Mouse (Mus musculus) heart, adult 2 months (tissue): ENCODE measurements around the gene Trmt61a. TPM values are rescaled to one million over a fixed set of nuclear protein-coding genes. Genes with fewer than 3 reads are reported as not detected.

Experiments used
- DNase-seq, 2 experiments: peaks; one replicate each; pipeline ENCODE4 v3.0.0; 2021
- H3K27ac ChIP-seq: fragments of 200-600 bp; 2 replicates; pipeline ENCODE4 v1.8.1; 2022
- H3K27me3 ChIP-seq: fragments of 200-500 bp; 2 replicates; pipeline ENCODE4 v1.6.1; 2012; ENCODE audit warnings: mild to moderate bottlenecking, low read length, inconsistent platforms, mixed read lengths; ENCODE audit not compliant: control insufficient read depth, insufficient read depth
- H3K36me3 ChIP-seq: fragments of 200-500 bp; 2 replicates; pipeline ENCODE4 v1.6.1; 2012; ENCODE audit warnings: low read length, inconsistent platforms; ENCODE audit not compliant: control insufficient read depth, insufficient read depth
- H3K4me1 ChIP-seq: fragments of 200-500 bp; 2 replicates; pipeline ENCODE4 v1.6.1; 2011; ENCODE audit warnings: low read length; ENCODE audit not compliant: control insufficient read depth, insufficient read depth
- H3K4me3 ChIP-seq: fragments of 200-600 bp; 2 replicates; pipeline ENCODE4 v1.8.1; 2022
- H3K79me2 ChIP-seq: fragments of 200-500 bp; replicated peaks from 2 replicates; pipeline ENCODE4 v1.6.1; 2012; ENCODE audit warnings: mild to moderate bottlenecking, inconsistent platforms, low read length, moderate library complexity, mixed read lengths; ENCODE audit not compliant: control insufficient read depth, insufficient read depth
- H3K9ac ChIP-seq: fragments of 200-500 bp; 2 replicates; pipeline ENCODE4 v1.6.1; 2012; ENCODE audit warnings: low read depth, mild to moderate bottlenecking, control low read depth, inconsistent platforms, low read length, mixed read lengths
- CTCF ChIP-seq: fragments of 200-600 bp; IDR thresholded peaks from 2 replicates; pipeline ENCODE4 v1.8.1; 2022; ENCODE audit warnings: antibody characterized with exemption, mild to moderate bottlenecking, moderate library complexity
- EP300 ChIP-seq: fragments of 200-500 bp; IDR thresholded peaks from 2 replicates; pipeline ENCODE4 v1.6.1; 2011; ENCODE audit warnings: low read depth, low read length, control low read depth; ENCODE audit not compliant: insufficient read depth
- POLR2A ChIP-seq: fragments of 200-500 bp; IDR thresholded peaks from 2 replicates; pipeline ENCODE4 v1.6.1; 2011; ENCODE audit warnings: mild to moderate bottlenecking, low read depth, low read length, control low read depth; ENCODE audit not compliant: insufficient read depth
- WGBS: fragments of 180-500 bp; shearing (Covaris S2); methylation state at CpG from one replicate; pipeline ENCODE4 v1.1.7; 2018; 5-methylcytosine and 5-hydroxymethylcytosine counted together
- intact Hi-C: fragments of 180-260 bp; cut with DNase I; formaldehyde crosslinking; loops from one replicate; pipeline ENCODE4 v1.15.1; 2025
- polyA plus RNA-seq: library from polyadenylated mRNA; depleted of rRNA; stranded (reverse); fragments of >200 nt; gene quantifications from 2 replicates; pipeline ENCODE4 v1.2.3, GENCODE M21; 2012
- total RNA-seq, 2 experiments: library from RNA; stranded (reverse); gene quantifications; 2 replicates each; pipeline ENCODE4 v1.2.3; 2021

Trmt61a gene
- total and polyA plus RNA-seq, 3 experiments: 4.5 to 11.8 (median 5.4) TPM

GRCm38 (mm10) chr12:111703301-111703700 is 25.4 kb downstream of the Trmt61a start:
- Histone ChIP-seq H3K79me2 (no peaks in the 10 kb centered on the region), H3K27ac (peak overlapping the region; percentile 90), H3K4me1 (peaks cover 33% of the 10 kb centered on the region), H3K36me3 (peaks cover 16% of the 10 kb centered on the region), H3K9ac (no peak overlapping the region), H3K27me3 (no peaks in the 10 kb centered on the region), H3K4me3 (no peak overlapping the region)
- WGBS: 73% methylated on average over 3 of the region's 3 CpGs
- intact Hi-C loops: no loop called here
- no peak for TF ChIP-seq CTCF
- no peak for TF ChIP-seq EP300
- no peak for TF ChIP-seq POLR2A
- no peak for DNase-seq

- peaks cover 26% of the 10 kb centered on the region for H3K36me3 ChIP-seq
- peak; percentile 79 for TF ChIP-seq POLR2A
- TF ChIP-seq EP300: peak; percentile 55; the same call in 1 of the 2 replicates
- no peak for TF ChIP-seq CTCF
- H3K4me3 ChIP-seq: 0 out of 2 replicates have a peak overlapping the region, but pooled peaks have one; percentile 4
- H3K27me3 ChIP-seq: no peaks in the 10 kb centered on the region
- intact Hi-C loops: loop anchor here (2.0 kb wide), 1 partner anchor 22 kb away; no protein-coding TSS in a partner anchor
- 20% methylated on average over 9 of the region's 9 CpGs for WGBS
- H3K79me2 ChIP-seq: no peaks in the 10 kb centered on the region
- H3K4me1 ChIP-seq: peaks cover 30% of the 10 kb centered on the region
- DNase-seq: peak; percentile 78 to 86
- peak overlapping the region; percentile 19 for H3K9ac ChIP-seq
- peak overlapping the region; percentile 90 for H3K27ac ChIP-seq
Measured at GRCm38 (mm10) chr12:111704609-111705008, 26.7 kb downstream of the Trmt61a start.

- intact Hi-C loops: loop anchor here (2.0 kb wide), 1 partner anchor 21 kb away; no protein-coding TSS in a partner anchor
- Histone ChIP-seq H3K4me1 (peaks cover 32% of the 10 kb centered on the region), H3K79me2 (no peaks in the 10 kb centered on the region), H3K27ac (peak overlapping the region; percentile 90), H3K27me3 (no peaks in the 10 kb centered on the region), H3K36me3 (peaks cover 30% of the 10 kb centered on the region), H3K9ac (peak overlapping the region; percentile 19), H3K4me3 (no peak overlapping the region)
- 12% methylated on average over 15 of the region's 15 CpGs for WGBS
- DNase-seq: peak; percentile 89 to 91
- TF ChIP-seq POLR2A: peak; percentile 54; the same call in 1 of the 2 replicates
- peak; percentile 99 for TF ChIP-seq EP300
- TF ChIP-seq CTCF: no peak
Measured at GRCm38 (mm10) chr12:111705186-111705973, 27.5 kb downstream of the Trmt61a start.

DNA sequence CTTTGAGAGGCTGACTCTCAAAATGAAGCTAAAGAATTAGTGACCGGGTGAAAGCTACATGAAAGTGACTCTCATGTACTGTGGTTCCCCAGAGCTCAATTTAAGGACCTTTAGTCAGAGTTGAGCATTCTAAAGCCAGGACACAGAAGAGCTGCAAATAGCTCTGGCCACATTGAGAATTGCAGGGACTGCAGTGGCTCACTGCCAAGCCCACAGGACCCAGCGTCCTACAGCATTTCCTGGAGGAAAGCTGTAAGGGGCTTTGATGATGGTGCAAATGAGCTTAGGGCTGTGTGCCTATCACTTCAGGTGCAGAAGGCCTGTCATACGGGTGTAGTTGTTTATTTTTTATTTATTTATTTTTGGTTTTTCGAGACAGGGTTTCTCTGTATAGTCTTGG is 30.3 kb downstream of the Trmt61a start:
- intact Hi-C loops: no loop called here
- H3K27ac ChIP-seq: peak overlapping the region; percentile 74
- H3K27me3 ChIP-seq: no peaks in the 10 kb centered on the region
- H3K4me1 ChIP-seq: peaks cover 44% of the 10 kb centered on the region
- no peak overlapping the region for H3K4me3 ChIP-seq
- no peak for TF ChIP-seq EP300
- peak; percentile 46 for TF ChIP-seq CTCF
- no peak for TF ChIP-seq POLR2A
- peaks cover 42% of the 10 kb centered on the region for H3K36me3 ChIP-seq
- no peak for DNase-seq
- no peaks in the 10 kb centered on the region; the same call in 1 of the 2 replicates for H3K79me2 ChIP-seq
- H3K9ac ChIP-seq: no peak overlapping the region
- 14% methylated on average over 4 of the region's 4 CpGs for WGBS

GRCm38 (mm10) chr12:111710091-111710490 is 32.2 kb downstream of the Trmt61a start:
- intact Hi-C loops: no loop called here
- no peaks in the 10 kb centered on the region; the same call in 1 of the 2 replicates for H3K79me2 ChIP-seq
- H3K9ac ChIP-seq: no peak overlapping the region
- DNase-seq: no peak
- TF ChIP-seq POLR2A (no peak), CTCF (no peak), EP300 (0 out of 2 replicates have a peak, but pooled peaks have one; percentile 41)
- no peak overlapping the region for H3K4me3 ChIP-seq
- peaks cover 42% of the 10 kb centered on the region for H3K36me3 ChIP-seq
- H3K27me3 ChIP-seq: no peaks in the 10 kb centered on the region
- H3K4me1 ChIP-seq: peaks cover 35% of the 10 kb centered on the region
- 52% methylated on average over 10 of the region's 10 CpGs for WGBS
- peak overlapping the region; percentile 74 for H3K27ac ChIP-seq

DNA sequence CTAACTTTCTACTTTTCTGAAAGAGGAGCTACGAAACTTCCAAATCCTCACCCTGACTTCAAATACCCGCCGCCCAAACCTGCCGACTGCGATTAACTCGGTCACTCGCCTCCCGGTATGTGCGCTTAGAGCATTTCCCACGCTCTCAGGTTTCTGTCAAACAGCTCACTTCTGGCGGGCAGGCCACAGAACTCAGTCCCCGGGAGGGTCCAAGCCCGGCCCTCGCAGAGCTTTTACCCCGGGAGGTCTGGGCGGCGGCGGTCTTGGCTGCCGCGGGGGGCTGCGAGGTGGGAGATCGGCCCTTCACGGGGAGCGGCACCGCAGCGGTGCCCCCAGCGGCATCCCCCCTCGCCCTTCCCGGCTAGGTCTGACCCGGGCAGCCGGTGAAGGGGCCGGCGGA is 34.6 kb downstream of the Trmt61a start:
- intact Hi-C loops: loop anchor here (2.0 kb wide), 2 partner anchors 20 to 34 kb away; partner anchors contain the start of gene Trmt61a
- Histone ChIP-seq H3K36me3 (peaks cover 32% of the 10 kb centered on the region), H3K4me3 (peak overlapping the region; percentile 86), H3K79me2 (no peaks in the 10 kb centered on the region; the same call in 1 of the 2 replicates), H3K27ac (peak overlapping the region; percentile 94), H3K9ac (peak overlapping the region; percentile 94), H3K4me1 (peaks cover 19% of the 10 kb centered on the region), H3K27me3 (no peaks in the 10 kb centered on the region)
- DNase-seq: no peak
- TF ChIP-seq EP300 (no peak), POLR2A (no peak)
- under 1% methylated on average over 33 of the region's 33 CpGs for WGBS
